Mouse (Mus musculus) left cerebral cortex, adult 6 months (tissue): ENCODE results near the gene Ccn1. TPM values are rescaled to one million over a fixed set of nuclear protein-coding genes. Genes with fewer than 3 reads are reported as not detected.

Experiments
- long read RNA-seq, 2 experiments: library from polyadenylated mRNA; unstranded; transcript quantifications; one replicate each; pipeline ENCODE4 v2.0.0; 2019 to 2020
- polyA plus RNA-seq: library from polyadenylated mRNA; unstranded; fragments of <200 nt; fragmentation: Nextera tagmentation; gene quantifications from 2 replicates; pipeline ENCODE4 v1.2.3, GENCODE M21; 2021

Ccn1 gene
- polyA plus RNA-seq: 5.6 and 17.8 TPM in 2 replicates
- long read RNA-seq, experiment 1, transcript Ccn1-201 (5 exons, 2,019 nt): major isoform, 24 of 27 reads
- long read RNA-seq, experiment 1, partial matches to known transcripts: 3 of 27 reads
- long read RNA-seq, experiment 1, other reads (novel, unspliced or antisense): 0 of 27 reads
- long read RNA-seq, experiment 2, transcript Ccn1-201 (5 exons, 2,019 nt): major isoform, 8 of 16 reads
- long read RNA-seq, experiment 2, partial matches to known transcripts: 8 of 16 reads
- long read RNA-seq, experiment 2, other reads (novel, unspliced or antisense): 0 of 16 reads

GRCm38 (mm10) chr3:145649852-145650202 lies at the start of gene Ccn1:
Ccn1 (minus strand) TSS chr3:145649981.

Other genes starting within 250 kb of the Ccn1 start
- 7.7 and 9.2 TPM in 2 replicates for gene Znhit6, start 73.8 kb downstream of the Ccn1 start, polyA plus RNA-seq
- 85.2 and 88.7 TPM in 2 replicates for gene Ddah1, start 108.7 kb upstream of the Ccn1 start, polyA plus RNA-seq